Mouse (Mus musculus) heart, adult 2 months (tissue): Measurements from ENCODE around the gene Lmna. TPM values are rescaled to one million over a fixed set of nuclear protein-coding genes. Genes with fewer than 3 reads are reported as not detected.

Source experiments
- DNase-seq, 2 experiments: peaks; one replicate each; pipeline ENCODE4 v3.0.0; 2021
- H3K27ac ChIP-seq: fragments of 200-600 bp; 2 replicates; pipeline ENCODE4 v1.8.1; 2022
- H3K27me3 ChIP-seq: fragments of 200-500 bp; 2 replicates; pipeline ENCODE4 v1.6.1; 2012; ENCODE audit warnings: mild to moderate bottlenecking, low read length, inconsistent platforms, mixed read lengths; ENCODE audit not compliant: control insufficient read depth, insufficient read depth
- H3K36me3 ChIP-seq: fragments of 200-500 bp; 2 replicates; pipeline ENCODE4 v1.6.1; 2012; ENCODE audit warnings: low read length, inconsistent platforms; ENCODE audit not compliant: control insufficient read depth, insufficient read depth
- H3K4me1 ChIP-seq: fragments of 200-500 bp; 2 replicates; pipeline ENCODE4 v1.6.1; 2011; ENCODE audit warnings: low read length; ENCODE audit not compliant: control insufficient read depth, insufficient read depth
- H3K4me3 ChIP-seq: fragments of 200-600 bp; 2 replicates; pipeline ENCODE4 v1.8.1; 2022
- H3K79me2 ChIP-seq: fragments of 200-500 bp; replicated peaks from 2 replicates; pipeline ENCODE4 v1.6.1; 2012; ENCODE audit warnings: mild to moderate bottlenecking, inconsistent platforms, low read length, moderate library complexity, mixed read lengths; ENCODE audit not compliant: control insufficient read depth, insufficient read depth
- H3K9ac ChIP-seq: fragments of 200-500 bp; 2 replicates; pipeline ENCODE4 v1.6.1; 2012; ENCODE audit warnings: low read depth, mild to moderate bottlenecking, control low read depth, inconsistent platforms, low read length, mixed read lengths
- CTCF ChIP-seq: fragments of 200-600 bp; IDR thresholded peaks from 2 replicates; pipeline ENCODE4 v1.8.1; 2022; ENCODE audit warnings: antibody characterized with exemption, mild to moderate bottlenecking, moderate library complexity
- EP300 ChIP-seq: fragments of 200-500 bp; IDR thresholded peaks from 2 replicates; pipeline ENCODE4 v1.6.1; 2011; ENCODE audit warnings: low read depth, low read length, control low read depth; ENCODE audit not compliant: insufficient read depth
- POLR2A ChIP-seq: fragments of 200-500 bp; IDR thresholded peaks from 2 replicates; pipeline ENCODE4 v1.6.1; 2011; ENCODE audit warnings: mild to moderate bottlenecking, low read depth, low read length, control low read depth; ENCODE audit not compliant: insufficient read depth
- WGBS: fragments of 180-500 bp; shearing (Covaris S2); methylation state at CpG from one replicate; pipeline ENCODE4 v1.1.7; 2018; 5-methylcytosine and 5-hydroxymethylcytosine counted together
- intact Hi-C: fragments of 180-260 bp; cut with DNase I; formaldehyde crosslinking; loops from one replicate; pipeline ENCODE4 v1.15.1; 2025
- polyA plus RNA-seq: library from polyadenylated mRNA; depleted of rRNA; stranded (reverse); fragments of >200 nt; gene quantifications from 2 replicates; pipeline ENCODE4 v1.2.3, GENCODE M21; 2012
- total RNA-seq, 2 experiments: library from RNA; stranded (reverse); gene quantifications; 2 replicates each; pipeline ENCODE4 v1.2.3; 2021

The Lmna gene
- total and polyA plus RNA-seq, 3 experiments: 85.2 to 138 (median 117) TPM

GRCm38 (mm10) chr3:88473020-88473419, 36.7 kb downstream of the Lmna start:
- no peak overlapping the region for H3K27ac ChIP-seq
- no peak for DNase-seq
- intact Hi-C loops: no loop called here
- no peaks in the 10 kb centered on the region for H3K36me3 ChIP-seq
- H3K4me3 ChIP-seq: no peak overlapping the region
- TF ChIP-seq POLR2A (no peak), EP300 (no peak), CTCF (no peak)
- WGBS: 37% methylated on average over 5 of the region's 5 CpGs
- H3K27me3 ChIP-seq: no peaks in the 10 kb centered on the region
- H3K79me2 ChIP-seq: no peaks in the 10 kb centered on the region
- H3K4me1 ChIP-seq: peaks cover 1% of the 10 kb centered on the region; the same call in 1 of the 2 replicates
- no peak overlapping the region for H3K9ac ChIP-seq

GRCm38 (mm10) chr3:88470943-88471479, 38.7 kb downstream of the Lmna start:
- no peaks in the 10 kb centered on the region for H3K27me3 ChIP-seq
- no peak for DNase-seq
- TF ChIP-seq EP300: no peak
- TF ChIP-seq CTCF: no peak
- TF ChIP-seq POLR2A: no peak
- no peak overlapping the region for H3K27ac ChIP-seq
- H3K36me3 ChIP-seq: no peaks in the 10 kb centered on the region
- intact Hi-C loops: no loop called here
- WGBS: 73% methylated on average over 10 of the region's 10 CpGs
- no peak overlapping the region for H3K4me3 ChIP-seq
- peaks cover 1% of the 10 kb centered on the region; the same call in 1 of the 2 replicates for H3K4me1 ChIP-seq
- H3K9ac ChIP-seq: no peak overlapping the region
- H3K79me2 ChIP-seq: no peaks in the 10 kb centered on the region

- Histone ChIP-seq H3K9ac (no peak overlapping the region), H3K27ac (no peak overlapping the region), H3K79me2 (no peaks in the 10 kb centered on the region), H3K4me3 (no peak overlapping the region), H3K4me1 (peaks cover 1% of the 10 kb centered on the region; the same call in 1 of the 2 replicates), H3K27me3 (no peaks in the 10 kb centered on the region), H3K36me3 (no peaks in the 10 kb centered on the region)
- no peak for DNase-seq
- no peak for TF ChIP-seq POLR2A
- TF ChIP-seq EP300: no peak
- 87% methylated on average over 2 of the region's 2 CpGs for WGBS
- intact Hi-C loops: no loop called here
Measured at GRCm38 (mm10) chr3:88469466-88469865, 40.3 kb downstream of the Lmna start.

GRCm38 (mm10) chr3:88467116-88467824, 42.5 kb downstream of the Lmna start:
- Histone ChIP-seq H3K27ac (no peak overlapping the region), H3K4me3 (no peak overlapping the region), H3K9ac (no peak overlapping the region), H3K36me3 (no peaks in the 10 kb centered on the region), H3K79me2 (no peaks in the 10 kb centered on the region), H3K4me1 (peaks cover 1% of the 10 kb centered on the region; the same call in 1 of the 2 replicates), H3K27me3 (no peaks in the 10 kb centered on the region)
- intact Hi-C loops: loop anchor here (1.0 kb wide), 1 partner anchor 60 kb away; no protein-coding TSS in a partner anchor
- TF ChIP-seq CTCF (peak; percentile 88), POLR2A (no peak), EP300 (0 out of 2 replicates have a peak, but pooled peaks have one; percentile 60)
- WGBS: 26% methylated on average over 16 of the region's 16 CpGs
- DNase-seq: peak; percentile 83 to 90

- Histone ChIP-seq H3K4me3 (no peak overlapping the region), H3K79me2 (no peaks in the 10 kb centered on the region), H3K4me1 (peaks cover 1% of the 10 kb centered on the region; the same call in 1 of the 2 replicates), H3K36me3 (no peaks in the 10 kb centered on the region), H3K27ac (no peak overlapping the region), H3K9ac (no peak overlapping the region), H3K27me3 (no peaks in the 10 kb centered on the region)
- no peak for DNase-seq
- TF ChIP-seq POLR2A: no peak
- no peak for TF ChIP-seq CTCF
- TF ChIP-seq EP300: no peak
- WGBS: 70% methylated on average over 2 of the region's 2 CpGs
- intact Hi-C loops: loop anchor here (1.0 kb wide), 1 partner anchor 62 kb away; no protein-coding TSS in a partner anchor
Measured at GRCm38 (mm10) chr3:88465127-88465526, 44.6 kb downstream of the Lmna start.

GRCm38 (mm10) chr3:88464425-88464824, 45.3 kb downstream of the Lmna start:
- DNase-seq: no peak
- Histone ChIP-seq H3K79me2 (no peaks in the 10 kb centered on the region), H3K27ac (no peak overlapping the region), H3K36me3 (no peaks in the 10 kb centered on the region), H3K27me3 (no peaks in the 10 kb centered on the region), H3K9ac (no peak overlapping the region), H3K4me1 (peaks cover 1% of the 10 kb centered on the region; the same call in 1 of the 2 replicates), H3K4me3 (no peak overlapping the region)
- intact Hi-C loops: no loop called here
- 55% methylated on average over 3 of the region's 3 CpGs for WGBS
- TF ChIP-seq EP300 (no peak), CTCF (no peak), POLR2A (no peak)
